Mouse (Mus musculus) liver, embryonic 18 days (tissue): ENCODE measurements around the gene St13. TPM values are rescaled to one million over a fixed set of nuclear protein-coding genes. Genes with fewer than 3 reads are reported as not detected.

Experiments
- polyA plus RNA-seq: library from polyadenylated mRNA; depleted of rRNA; stranded (reverse); fragments of >200 nt; gene quantifications from 2 replicates; pipeline ENCODE4 v1.2.3, GENCODE M21; 2012; rRNA removed

St13 gene
- 27.6 and 28.8 TPM in 2 replicates for polyA plus RNA-seq

GRCm38 (mm10) chr15:81399638-81400315 is at the start of gene St13, which contains the start of gene Xpnpep3:
Gene St13, minus strand, starts transcription at chr15:81400077.
Gene Xpnpep3, plus strand, starts transcription at chr15:81400138.

GRCm38 (mm10) chr15:81408199-81408598 is 8.3 kb upstream of the St13 start, which contains the start of gene Dnajb7:
Gene Dnajb7, minus strand, starts transcription at chr15:81408299.

GRCm38 (mm10) chr15:81360345-81361021 is 39.4 kb downstream of the St13 start, which contains the start of gene Slc25a17:
Gene Slc25a17, minus strand, starts transcription at chr15:81360812.

Other genes with a start within 250 kb of the St13 start
- gene Mrtfa, start 209.3 kb downstream of the St13 start, polyA plus RNA-seq, result 4.4 and 6.0 TPM in 2 replicates
- 3.6 and 7.6 TPM in 2 replicates for gene Mchr1, start 164.6 kb downstream of the St13 start, polyA plus RNA-seq
- 34.3 and 36.2 TPM in 2 replicates for gene Slc25a17, start 39.3 kb downstream of the St13 start, polyA plus RNA-seq
- 3.1 and 3.8 TPM in 2 replicates for gene Xpnpep3, start 61 bp upstream of the St13 start, polyA plus RNA-seq
- 0.03 and 0.04 TPM in 2 replicates for gene Dnajb7, start 8.2 kb upstream of the St13 start, polyA plus RNA-seq
- 58.5 and 71.9 TPM in 2 replicates for gene Rbx1, start 66.2 kb upstream of the St13 start, polyA plus RNA-seq
- gene Ep300, start 185.3 kb upstream of the St13 start, polyA plus RNA-seq, result 7.8 and 10.2 TPM in 2 replicates